Mouse (Mus musculus) adrenal gland, postnatal 4 days (tissue): ENCODE results near the gene Ppp4r1. TPM values are rescaled to one million over a fixed set of nuclear protein-coding genes. Genes with fewer than 3 reads are reported as not detected.

Experiments used
- DNase-seq, 2 experiments: peaks; one replicate each; pipeline ENCODE4 v3.0.0; 2021 to 2022; ENCODE audit warnings: low spot score in 2 of 2, mixed read lengths in 2 of 2
- total RNA-seq, 2 experiments: library from RNA; stranded (reverse); gene quantifications; 2 replicates each; pipeline ENCODE4 v1.2.3; 2021

Gene Ppp4r1
- total RNA-seq, 2 experiments from 2014 or later: 77.6 to 84.9 TPM

DNA sequence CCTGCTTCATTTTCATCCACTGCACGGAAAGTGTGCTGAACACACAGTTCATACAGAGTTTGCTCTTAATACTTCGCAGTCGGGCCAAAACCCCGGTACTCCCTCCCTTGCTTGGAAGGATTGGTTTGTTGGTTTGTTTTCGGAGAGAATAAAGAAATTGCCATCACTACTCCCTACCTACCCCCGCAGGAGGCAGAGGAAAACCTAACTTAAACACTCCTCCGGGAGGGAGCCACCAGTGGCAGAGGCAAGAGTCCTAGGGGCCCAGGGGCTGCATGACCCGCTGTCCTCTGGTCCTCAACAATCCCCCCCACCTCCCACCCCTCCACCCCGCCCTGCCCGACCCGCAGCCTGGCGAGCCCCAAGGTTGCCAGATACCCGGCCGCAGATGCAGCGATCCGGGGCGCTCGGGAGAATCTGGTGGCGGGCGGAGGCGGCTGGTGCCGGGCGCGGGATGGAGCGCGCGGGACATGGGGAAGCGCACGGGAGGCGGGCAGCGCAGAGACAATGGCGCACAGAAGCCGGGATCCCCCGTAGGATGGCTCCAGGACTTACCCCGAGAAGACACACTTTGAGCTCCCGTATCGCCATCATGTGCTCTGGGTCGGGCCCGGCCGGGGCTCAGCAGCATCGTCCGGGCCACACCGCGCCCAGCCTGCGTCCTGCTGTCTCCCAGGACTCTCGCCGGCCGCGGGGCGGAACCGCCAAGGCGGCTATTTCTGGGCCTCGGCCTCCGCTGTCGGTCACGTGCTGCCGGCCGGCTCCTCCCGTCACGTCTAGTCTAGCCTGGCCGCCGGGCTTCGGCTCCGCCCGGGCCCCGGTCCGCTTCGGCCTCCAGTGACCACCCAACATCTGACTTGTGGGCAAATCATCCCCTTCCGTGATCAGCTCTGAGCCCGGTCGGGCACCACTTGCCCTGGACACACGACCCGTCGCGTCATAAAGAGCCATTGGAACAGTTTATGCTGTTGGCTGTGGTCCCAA is 10.1 kb upstream of the Ppp4r1 start, which contains the start of gene Rab31:
Rab31 (minus strand) TSS at position 802 of the 984 bp plus-strand sequence.
- DNase-seq: peak; percentile 59 to 69

DNA sequence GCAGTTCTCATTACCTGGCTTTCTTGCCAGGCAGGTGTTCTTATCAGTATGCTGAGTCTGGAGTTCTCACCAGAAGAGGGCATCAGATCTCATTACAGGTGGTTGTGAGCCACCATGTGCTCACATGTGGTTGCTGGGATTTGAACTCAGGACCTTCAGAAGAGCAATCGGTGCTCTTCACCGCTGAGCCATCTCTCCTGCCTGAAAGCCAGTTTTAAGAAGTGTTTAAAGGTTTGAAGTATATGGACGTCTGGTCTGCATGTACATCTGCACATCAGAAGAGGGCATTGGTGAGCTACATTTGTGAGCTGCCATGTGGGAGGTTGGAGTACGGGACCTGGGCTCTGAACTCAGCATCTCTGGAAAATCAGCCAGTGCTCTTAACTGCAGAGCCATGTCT is 8.8 kb upstream of the Ppp4r1 start:
- no peak for DNase-seq

DNA sequence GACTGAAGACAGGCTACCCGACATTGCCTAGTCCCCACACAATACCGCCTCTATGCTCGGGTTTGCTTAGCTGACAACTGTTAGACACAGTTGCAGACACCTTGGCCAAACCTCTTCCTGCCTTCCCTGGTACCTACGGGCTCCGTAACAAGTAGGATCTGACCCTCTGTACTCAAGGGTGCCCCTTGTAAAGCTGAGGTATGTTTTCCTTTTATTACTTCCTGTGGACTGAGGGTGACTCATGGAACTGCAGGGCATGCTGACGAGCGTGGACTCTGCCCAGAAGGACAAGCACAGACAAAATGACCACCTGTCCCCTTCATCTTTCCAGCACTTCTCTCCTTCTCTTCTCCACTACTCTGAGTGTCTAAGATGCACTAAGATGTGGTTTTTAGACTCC is 7.9 kb upstream of the Ppp4r1 start:
- DNase-seq: no peak

- DNase-seq: no peak
These were observed 6.1 kb upstream of the Ppp4r1 start for GRCm38 (mm10) chr17:65776228-65776627.

- no peak for DNase-seq
These were observed 4.9 kb upstream of the Ppp4r1 start for GRCm38 (mm10) chr17:65777461-65777860.

DNA sequence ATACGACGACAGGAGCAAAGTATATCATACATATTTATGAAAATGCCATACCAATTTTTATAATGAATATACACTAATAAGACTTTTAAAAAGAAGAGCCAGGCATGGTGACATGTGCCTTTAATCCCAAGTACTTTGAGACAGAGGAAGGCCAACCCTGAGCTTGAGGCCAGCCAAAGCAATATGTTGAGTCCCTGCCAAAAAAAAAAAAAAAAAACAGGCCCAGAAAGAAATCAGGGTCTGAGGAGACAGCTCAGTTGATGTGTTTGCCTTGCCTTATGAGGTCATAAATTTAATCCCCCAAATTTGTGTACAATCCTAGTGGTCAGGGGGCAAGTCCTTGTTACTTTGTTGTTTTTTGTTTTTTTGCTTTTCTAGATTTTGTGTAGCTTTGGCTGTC is 1.4 kb upstream of the Ppp4r1 start:
- no peak for DNase-seq

- DNase-seq: peak; percentile 44 to 57
These were observed 1.1 kb downstream of the Ppp4r1 start for GRCm38 (mm10) chr17:65783182-65784161.

DNA sequence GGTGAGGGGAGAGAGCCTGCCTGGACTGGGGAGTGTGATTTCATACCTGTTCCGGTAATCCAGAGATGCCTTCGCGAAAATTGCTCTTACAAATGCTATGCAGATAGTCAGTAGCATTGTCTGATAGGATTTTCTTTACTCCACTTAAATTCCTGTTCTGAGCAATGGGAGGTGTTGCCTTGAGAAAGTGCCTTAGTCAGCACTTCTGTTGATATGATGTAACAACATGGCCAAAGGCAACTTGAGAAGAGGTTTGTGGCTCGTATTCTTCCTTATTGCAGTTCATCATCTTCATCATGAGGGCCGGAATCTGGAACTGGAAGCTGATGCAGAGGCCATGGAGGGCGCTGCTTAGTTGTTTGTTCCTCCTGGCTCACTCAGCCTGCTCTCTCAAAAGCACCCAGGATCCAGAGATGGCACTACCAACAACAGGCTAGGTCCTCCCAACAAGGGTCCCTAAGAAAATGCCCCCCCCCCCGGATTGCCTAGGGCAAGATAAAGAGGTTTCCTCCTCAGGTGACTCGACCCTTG is 2.3 kb downstream of the Ppp4r1 start:
- DNase-seq: no peak

DNA sequence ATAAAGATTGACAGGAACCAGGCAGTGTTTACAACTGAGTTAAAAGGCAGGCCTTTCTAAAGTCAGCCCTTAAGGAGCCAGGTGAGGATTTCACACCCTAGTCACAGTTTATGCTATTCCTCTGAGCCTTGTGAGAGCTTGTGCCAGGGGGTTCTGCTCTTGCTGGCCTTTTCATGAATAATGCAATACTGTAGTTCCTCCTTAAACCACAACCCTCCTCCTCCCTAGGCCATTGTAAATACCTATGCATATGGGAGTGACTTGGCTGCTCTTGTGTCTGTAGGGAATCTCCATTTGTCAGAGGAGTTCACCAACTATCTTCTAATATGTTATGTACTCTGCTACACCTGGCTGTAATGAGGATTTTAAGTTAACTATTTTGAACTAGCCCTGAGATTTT is 3.3 kb downstream of the Ppp4r1 start:
- DNase-seq: no peak

GRCm38 (mm10) chr17:65786225-65786624 is 3.9 kb downstream of the Ppp4r1 start:
- no peak for DNase-seq

- no peak for DNase-seq
These were observed 4.9 kb downstream of the Ppp4r1 start for GRCm38 (mm10) chr17:65787261-65787660.

DNA sequence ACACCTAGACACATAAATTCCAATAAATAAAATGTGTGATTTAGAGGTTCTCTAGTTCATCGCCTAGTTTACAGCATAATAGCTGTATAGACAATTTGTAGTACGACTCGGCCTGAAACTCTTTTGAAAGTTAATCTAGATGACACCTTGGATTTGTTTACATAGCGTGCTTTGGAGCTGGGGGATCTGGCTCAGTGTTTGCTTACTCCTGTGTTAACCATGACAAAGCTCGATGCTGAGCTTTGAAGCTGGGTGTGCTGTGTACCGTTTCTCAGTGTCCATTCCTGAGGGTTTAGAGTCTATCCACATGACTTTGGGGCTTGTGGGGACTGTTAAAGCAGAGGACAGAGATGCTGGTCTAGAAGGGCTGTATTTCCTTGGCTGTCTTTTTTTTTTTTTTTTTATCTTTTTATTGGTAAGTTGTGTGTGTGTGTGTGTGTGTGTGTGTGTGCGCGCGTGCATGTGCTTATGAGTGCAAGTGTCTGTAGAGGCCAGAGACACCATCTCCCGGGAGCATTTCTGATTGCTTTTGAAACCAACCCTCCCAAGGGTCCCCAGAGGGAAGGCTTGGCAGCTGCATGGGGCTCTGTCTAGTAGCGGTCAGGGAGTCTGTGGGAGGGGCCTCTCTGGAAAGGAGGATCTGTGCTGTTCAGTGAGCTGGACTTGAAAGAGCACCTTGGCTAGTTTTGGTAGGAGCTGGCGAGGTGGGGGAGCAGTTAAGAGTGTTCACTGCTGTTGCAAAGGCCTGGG is 6.3 kb downstream of the Ppp4r1 start:
- DNase-seq: no peak

- DNase-seq: no peak
These were observed 7.2 kb downstream of the Ppp4r1 start for GRCm38 (mm10) chr17:65789576-65789975.

- no peak for DNase-seq
These were observed 8.8 kb downstream of the Ppp4r1 start for GRCm38 (mm10) chr17:65791161-65791560.

DNA sequence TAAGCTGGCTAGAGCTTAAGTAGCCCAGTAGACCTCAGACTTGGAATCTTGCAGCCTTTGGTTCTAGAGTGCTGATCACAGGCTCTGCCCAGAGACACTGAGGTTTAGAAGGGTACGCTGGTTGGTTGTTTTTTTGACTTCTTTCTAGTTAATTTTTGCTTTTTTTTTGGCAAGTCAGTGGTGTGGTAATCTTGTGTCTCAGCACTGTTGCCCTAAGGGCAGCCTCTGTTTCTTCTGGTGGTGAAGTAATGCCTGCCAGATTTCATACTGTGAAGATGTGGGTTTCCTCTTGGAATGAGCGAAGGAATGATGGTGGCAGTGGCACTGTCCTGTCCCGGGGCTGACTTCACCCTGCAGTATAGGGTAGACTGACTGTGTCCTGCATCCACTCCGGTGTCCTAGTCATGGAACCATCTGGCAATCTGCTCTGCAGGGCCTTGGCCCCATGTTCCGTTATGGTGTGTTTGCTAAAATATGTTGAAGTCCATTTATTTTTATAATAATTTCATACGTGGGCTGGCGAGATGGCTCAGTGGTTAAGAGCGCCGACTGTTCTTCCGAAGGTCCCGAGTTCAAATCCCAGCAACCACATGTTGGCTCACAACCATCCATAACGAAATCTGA is 11.0 kb downstream of the Ppp4r1 start:
- DNase-seq: no peak

- no peak for DNase-seq
These were observed 11.9 kb downstream of the Ppp4r1 start for GRCm38 (mm10) chr17:65794096-65794850.

- no peak for DNase-seq
These were observed 13.7 kb downstream of the Ppp4r1 start for GRCm38 (mm10) chr17:65796056-65796455.

DNA sequence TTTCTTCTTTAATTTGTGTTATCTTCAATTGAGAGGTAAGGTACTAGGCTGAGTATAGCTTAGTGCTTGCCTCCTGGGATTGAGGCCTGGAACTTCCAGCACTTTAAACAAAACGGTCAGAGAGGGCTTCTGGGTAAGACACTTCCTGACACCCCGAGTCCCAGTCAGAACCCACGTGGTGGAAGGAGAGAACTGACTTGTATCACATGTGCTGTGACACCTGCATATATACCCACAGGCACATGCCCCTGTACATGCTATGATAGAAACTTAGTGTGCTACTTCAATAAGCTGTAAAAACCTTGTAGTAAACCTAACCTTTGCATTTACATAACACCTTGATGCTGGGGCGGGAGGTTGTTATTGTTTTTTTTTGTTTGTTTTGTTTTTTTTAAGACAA is 16.1 kb downstream of the Ppp4r1 start:
- no peak for DNase-seq

GRCm38 (mm10) chr17:65799353-65799752 is 17.0 kb downstream of the Ppp4r1 start:
- no peak for DNase-seq
